Mouse (Mus musculus) liver, embryonic 14.5 days (tissue): ENCODE data around the gene Bphl.

Source experiments
- CTCF ChIP-seq: IDR thresholded peaks from 2 replicates; pipeline ENCODE4 v1.5.1; 2016; ENCODE audit warnings: antibody characterized with exemption, low read depth, control low read depth
- EP300 ChIP-seq: IDR thresholded peaks from 2 replicates; pipeline ENCODE4 v1.6.1; 2016; ENCODE audit warnings: antibody characterized with exemption, low read depth

DNA sequence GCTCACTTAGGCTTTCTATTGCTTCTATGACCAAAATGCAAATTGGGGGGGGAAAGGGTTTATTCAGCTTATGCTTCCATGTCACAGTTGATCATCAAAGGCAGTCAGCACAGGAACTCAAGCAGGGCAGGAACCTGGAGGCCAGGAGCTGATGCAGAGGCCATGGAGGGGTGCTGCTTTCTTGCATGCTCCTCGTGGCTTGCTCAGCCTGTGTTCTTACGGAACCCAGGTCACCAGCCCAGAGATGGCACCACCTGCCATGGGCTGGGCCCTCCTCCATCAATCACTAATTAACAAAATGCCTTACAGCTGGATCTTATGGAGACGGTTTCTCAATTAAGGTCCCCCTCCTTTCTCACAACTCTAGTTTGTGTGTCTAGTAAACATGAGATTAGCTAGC lies 2.7 kb downstream of the Bphl start:
- no peak for TF ChIP-seq EP300
- TF ChIP-seq CTCF, result no peak
